10 mouse cellular contexts compared by ENCODE assay signal in the genomic region with DNA sequence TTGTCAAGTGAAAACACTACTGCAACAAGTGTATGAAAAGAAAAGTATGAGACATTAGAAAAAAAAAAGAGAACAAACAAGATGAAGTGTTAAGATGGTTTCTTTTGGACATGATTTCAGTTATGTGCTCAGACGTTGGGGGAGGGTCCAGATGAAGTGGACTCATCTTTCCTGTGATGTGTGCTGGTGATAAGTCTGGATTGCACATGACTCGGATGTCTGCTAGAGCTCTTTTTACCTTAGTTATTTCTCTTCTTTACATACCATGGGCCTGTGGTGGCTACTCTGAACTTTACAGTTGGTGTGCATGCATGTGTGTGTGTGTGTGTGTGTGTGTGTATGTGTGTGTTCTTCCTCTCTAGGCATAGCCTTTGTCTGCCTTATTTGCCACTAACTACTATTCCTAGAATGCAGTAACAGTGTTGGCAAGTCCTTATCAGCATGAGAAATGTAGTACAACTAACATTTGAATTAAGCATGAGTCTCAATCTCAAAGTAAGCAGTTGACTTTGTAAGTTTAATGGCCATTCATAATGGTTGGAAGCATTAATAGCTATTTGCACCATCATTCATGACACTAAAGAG.
"Had no signal": no experiment of that assay in that cellular context is flagged by ENCODE, and none has a peak within 500 bp of the region (broad histone marks: within the 10 kb centered on the region; RNA-seq: fewer than 3 reads in every experiment).

No protein-coding gene starts in this region.

- ATAC-seq: midbrain, embryonic 13.5 days; midbrain, embryonic 15.5 days had no signal

- DNase-seq: lung, adult 18-20 months; lung, embryonic 14.5 days; lung, postnatal 14 days; lung, postnatal 36 days; right cerebral cortex, postnatal 14 days; thymus, adult 18-20 months; thymus, postnatal 14 days; thymus, postnatal 36 days had no signal
